Mouse (Mus musculus): Measurements from ENCODE around the gene Cracr2a.

GRCm38 (mm10) chr6:127616623-127617022, 55.5 kb downstream of the Cracr2a start:
- no peak for TF ChIP-seq POLR2A (IDR thresholded peaks at IDR 0.05; ENCODE audit: low read depth, low read length)
- TF ChIP-seq CTCF (IDR thresholded peaks at IDR 0.05; ENCODE audit: extremely low read depth, insufficient read depth, insufficient read length, insufficient replicate concordance): no peak
